Mouse (Mus musculus) forebrain, embryonic 10.5 days (tissue): Measurements from ENCODE around the gene Lipi. TPM values are rescaled to one million over a fixed set of nuclear protein-coding genes. Genes with fewer than 3 reads are reported as not detected.

Source experiments
- DNase-seq: peaks from one replicate; pipeline ENCODE4 v3.0.0-alpha.2; 2017; ENCODE audit warnings: low spot score; ENCODE audit errors: extremely low spot score
- H3K27ac ChIP-seq: fragments of 300-500 bp; sonication (generic); 2 replicates; pipeline ENCODE4 v1.5.1; 2016; ENCODE audit warnings: mild to moderate bottlenecking
- H3K27me3 ChIP-seq: fragments of 300-500 bp; sonication (generic); 2 replicates; pipeline ENCODE4 v1.6.1; 2016; ENCODE audit warnings: mild to moderate bottlenecking; ENCODE audit not compliant: poor library complexity, severe bottlenecking
- H3K36me3 ChIP-seq: fragments of 300-500 bp; sonication (generic); replicated peaks from 2 replicates; pipeline ENCODE4 v1.6.1; 2016; ENCODE audit warnings: mild to moderate bottlenecking, moderate library complexity
- H3K4me1 ChIP-seq: fragments of 300-500 bp; sonication (generic); 2 replicates; pipeline ENCODE4 v1.6.1; 2016
- H3K4me3 ChIP-seq: fragments of 300-500 bp; sonication (generic); 2 replicates; pipeline ENCODE4 v1.5.1; 2016; ENCODE audit warnings: mild to moderate bottlenecking, moderate library complexity
- H3K9me3 ChIP-seq: fragments of 300-500 bp; sonication (generic); 2 replicates; pipeline ENCODE4 v1.6.1; 2016; ENCODE audit warnings: mild to moderate bottlenecking, moderate library complexity
- WGBS: fragments of 180-500 bp; shearing (Covaris S2); methylation state at CpG from one replicate; pipeline ENCODE4 v1.1.7; 2016; 5-methylcytosine and 5-hydroxymethylcytosine counted together
- polyA plus RNA-seq: library from polyadenylated mRNA; unstranded; fragments of >200 nt; fragmentation: Nextera tagmentation; extraction: Ambion mirVana; gene quantifications from 2 replicates; pipeline ENCODE4 v1.2.1, GENCODE M21; 2016

Gene Lipi
- polyA plus RNA-seq, result not detected in 2 replicates

DNA sequence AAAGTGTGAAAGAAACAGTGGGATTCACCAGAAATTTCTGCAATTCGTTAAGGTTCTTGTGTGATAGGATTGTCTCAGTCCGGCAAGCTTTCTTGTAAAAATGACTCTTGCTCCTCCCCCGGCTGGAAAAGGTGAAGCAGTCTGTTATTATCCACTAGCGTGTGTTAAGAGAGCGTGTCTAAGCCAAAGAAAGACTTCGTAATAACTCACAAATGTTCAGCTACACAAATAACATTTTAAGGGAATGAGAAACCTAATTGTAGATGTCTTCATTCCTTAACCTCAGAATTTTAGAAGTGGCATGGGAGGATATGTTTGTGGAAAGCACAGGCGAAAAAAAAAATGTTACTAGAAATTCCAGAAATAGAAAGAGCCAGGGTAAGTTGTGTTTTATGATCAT lies at the start of gene Lipi:
TSS of gene Lipi (minus strand) at position 101 of the 400 bp plus-strand sequence.
- no peaks in the 10 kb centered on the region for H3K9me3 ChIP-seq
- H3K27me3 ChIP-seq, result no peaks in the 10 kb centered on the region
- 82% methylated on average over 7 of the region's 7 CpGs for WGBS
- no peaks in the 10 kb centered on the region for H3K36me3 ChIP-seq
- H3K27ac ChIP-seq, result no peak within 1 kb of the TSS
- DNase-seq, result no peak
- H3K4me3 ChIP-seq, result no peak within 1 kb of the TSS
- no peaks in the 10 kb centered on the region for H3K4me1 ChIP-seq

DNA sequence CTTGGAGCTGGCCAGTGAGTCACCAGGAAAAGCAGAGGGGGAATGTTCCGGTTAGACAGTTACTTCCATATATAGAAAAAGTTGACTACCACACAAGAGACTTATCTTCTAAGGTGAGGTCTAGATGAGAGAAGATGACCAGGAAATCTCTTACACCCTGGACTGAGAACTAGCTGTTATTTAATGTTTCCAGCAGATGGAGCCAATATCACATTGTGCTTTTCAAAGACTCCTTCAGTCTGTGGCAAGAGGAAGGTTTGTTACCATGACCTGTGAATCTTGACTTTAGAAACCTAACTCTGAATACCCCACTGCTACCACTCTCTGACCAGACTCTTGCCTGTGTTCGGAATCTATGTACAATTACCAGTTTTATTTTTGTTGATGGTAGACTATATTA lies 42.0 kb upstream of the Lipi start:
- H3K9me3 ChIP-seq, result no peaks in the 10 kb centered on the region
- H3K27ac ChIP-seq, result no peak overlapping the region
- no peaks in the 10 kb centered on the region for H3K27me3 ChIP-seq
- no peak overlapping the region for H3K4me3 ChIP-seq
- WGBS, result 91% methylated on average over 2 of the region's 2 CpGs
- H3K4me1 ChIP-seq, result no peaks in the 10 kb centered on the region
- H3K36me3 ChIP-seq, result no peaks in the 10 kb centered on the region
- DNase-seq, result no peak

DNA sequence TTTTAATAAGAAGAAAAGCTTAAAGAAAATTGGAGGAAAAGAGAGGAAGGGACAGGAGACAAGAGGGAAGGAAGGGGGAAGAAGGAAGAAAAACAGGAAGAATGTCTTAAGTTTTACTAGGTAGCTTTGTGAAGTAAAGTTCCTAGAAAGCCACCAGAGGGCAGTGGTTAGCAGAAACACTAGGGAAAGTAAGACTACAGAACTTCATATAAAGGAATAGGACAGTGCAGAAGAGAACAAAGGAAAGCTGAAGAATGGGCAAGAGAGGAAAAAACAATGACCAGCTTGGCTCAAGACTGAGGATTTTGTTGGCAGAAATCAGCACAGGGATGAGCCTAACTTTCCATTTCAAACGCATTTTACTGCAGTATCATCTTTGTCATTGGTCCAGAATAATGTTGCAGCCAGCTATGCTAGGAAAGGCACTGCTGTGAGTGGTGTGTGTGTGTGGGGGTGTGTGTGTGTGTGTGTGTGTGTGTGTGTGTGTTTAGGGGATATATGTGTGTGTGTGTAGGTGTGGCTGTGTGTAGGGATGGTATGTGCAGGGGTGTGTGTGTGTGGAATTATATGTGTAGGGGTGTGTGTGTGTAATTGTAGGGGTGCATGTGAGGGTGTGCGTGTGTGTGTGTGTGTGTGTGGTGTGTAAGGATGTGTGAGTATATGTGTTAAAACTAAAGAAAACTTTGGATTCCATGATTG lies 31.9 kb upstream of the Lipi start:
- no peak for DNase-seq
- 84% methylated on average over 2 of the region's 2 CpGs for WGBS

DNA sequence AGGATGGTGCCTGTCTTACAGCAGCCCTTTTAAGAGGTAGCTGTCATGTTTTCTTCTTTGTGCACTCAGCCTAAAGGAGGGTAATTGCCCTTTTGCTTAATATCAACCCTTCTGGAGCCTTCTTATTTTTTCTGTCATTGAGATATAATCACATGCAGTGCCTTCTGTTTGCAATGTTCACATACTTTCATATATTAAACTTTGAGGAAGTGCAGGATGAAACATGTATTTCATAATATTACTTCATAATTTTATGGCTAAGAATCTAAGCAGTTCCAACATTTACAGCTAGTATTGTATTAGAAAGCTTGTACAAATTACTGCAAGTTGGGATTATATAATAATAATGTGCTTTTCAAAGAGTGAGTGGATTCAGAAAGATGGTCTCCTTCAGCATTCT lies 26.7 kb upstream of the Lipi start:
- H3K9me3 ChIP-seq, result no peaks in the 10 kb centered on the region
- no peak overlapping the region for H3K4me3 ChIP-seq
- DNase-seq, result no peak
- peaks cover 5% of the 10 kb centered on the region; the same call in 1 of the 2 replicates for H3K27me3 ChIP-seq
- peaks cover 10% of the 10 kb centered on the region for H3K4me1 ChIP-seq
- no peak overlapping the region for H3K27ac ChIP-seq
- no peaks in the 10 kb centered on the region for H3K36me3 ChIP-seq

More for the DNA sequence above, 31.9 kb upstream of the Lipi start:
- Histone ChIP-seq H3K4me3 (no peak overlapping the region), H3K36me3 (no peaks in the 10 kb centered on the region), H3K9me3 (no peaks in the 10 kb centered on the region), H3K4me1 (peaks cover 10% of the 10 kb centered on the region), H3K27ac (no peak overlapping the region), H3K27me3 (peaks cover 5% of the 10 kb centered on the region; the same call in 1 of the 2 replicates)

DNA sequence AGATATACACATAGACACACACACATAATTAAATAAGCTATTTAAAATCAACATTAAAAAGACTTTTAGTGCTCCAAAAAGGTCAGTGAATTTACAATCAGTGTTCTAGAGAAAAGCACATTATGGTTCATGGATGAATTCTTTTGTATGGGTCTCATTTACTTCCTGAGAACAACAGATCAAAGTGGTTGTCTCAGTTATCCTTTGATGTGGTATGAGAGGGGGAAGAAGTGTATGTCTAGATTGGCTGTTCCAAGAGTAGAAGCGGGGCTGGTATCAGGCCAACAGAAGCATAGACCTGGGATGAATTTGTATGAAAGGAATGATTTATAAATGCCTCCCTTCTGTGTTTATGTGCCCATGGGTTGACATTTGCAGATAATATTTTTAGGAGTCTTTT lies 20.6 kb upstream of the Lipi start:
- DNase-seq, result no peak
- Histone ChIP-seq H3K27ac (no peak overlapping the region), H3K27me3 (no peaks in the 10 kb centered on the region), H3K4me1 (0 out of 2 replicates have a peak, but pooled peaks cover 5% of the 10 kb centered on the region), H3K36me3 (no peaks in the 10 kb centered on the region), H3K9me3 (peaks cover 6% of the 10 kb centered on the region), H3K4me3 (no peak overlapping the region)
- WGBS, result 77% methylated on average over 1 of the region's 1 CpGs

DNA sequence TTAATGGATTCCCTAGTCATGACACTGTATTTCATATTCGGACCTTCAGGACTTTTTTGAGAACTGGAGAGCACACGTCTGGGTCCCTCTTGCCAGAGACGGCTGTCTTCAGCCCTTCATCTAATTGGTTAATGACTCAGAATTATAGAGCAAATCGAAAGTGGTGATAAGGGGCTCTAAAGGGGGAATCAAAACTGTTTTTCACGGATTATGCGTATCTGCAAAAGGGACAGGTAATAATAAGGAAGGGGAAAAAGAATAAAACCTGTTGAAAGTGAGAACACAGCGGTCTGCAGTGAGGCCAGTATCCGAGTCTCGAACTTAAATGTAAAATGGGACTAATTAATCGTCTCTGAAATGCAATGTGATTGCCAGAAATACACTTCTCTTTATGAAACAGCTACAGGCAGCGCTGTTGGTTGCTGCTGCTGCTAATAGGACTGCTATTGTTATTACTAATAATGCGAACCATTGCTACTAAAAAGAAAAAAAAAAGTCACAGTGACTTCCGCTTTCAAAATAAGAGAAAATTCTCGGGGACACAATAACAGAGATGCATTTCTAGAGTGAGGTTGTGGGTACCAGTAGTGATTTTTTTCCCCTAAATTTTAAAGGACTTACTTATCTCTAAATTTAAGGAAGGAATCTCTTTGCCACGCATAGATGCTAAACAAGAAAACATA lies 7.8 kb upstream of the Lipi start:
- Histone ChIP-seq H3K36me3 (no peaks in the 10 kb centered on the region), H3K9me3 (no peaks in the 10 kb centered on the region), H3K27ac (no peak overlapping the region), H3K4me3 (peak overlapping the region; percentile 78), H3K4me1 (peaks cover 12% of the 10 kb centered on the region), H3K27me3 (peaks cover 14% of the 10 kb centered on the region)
- 12% methylated on average over 15 of the region's 15 CpGs for WGBS
- no peak for DNase-seq

DNA sequence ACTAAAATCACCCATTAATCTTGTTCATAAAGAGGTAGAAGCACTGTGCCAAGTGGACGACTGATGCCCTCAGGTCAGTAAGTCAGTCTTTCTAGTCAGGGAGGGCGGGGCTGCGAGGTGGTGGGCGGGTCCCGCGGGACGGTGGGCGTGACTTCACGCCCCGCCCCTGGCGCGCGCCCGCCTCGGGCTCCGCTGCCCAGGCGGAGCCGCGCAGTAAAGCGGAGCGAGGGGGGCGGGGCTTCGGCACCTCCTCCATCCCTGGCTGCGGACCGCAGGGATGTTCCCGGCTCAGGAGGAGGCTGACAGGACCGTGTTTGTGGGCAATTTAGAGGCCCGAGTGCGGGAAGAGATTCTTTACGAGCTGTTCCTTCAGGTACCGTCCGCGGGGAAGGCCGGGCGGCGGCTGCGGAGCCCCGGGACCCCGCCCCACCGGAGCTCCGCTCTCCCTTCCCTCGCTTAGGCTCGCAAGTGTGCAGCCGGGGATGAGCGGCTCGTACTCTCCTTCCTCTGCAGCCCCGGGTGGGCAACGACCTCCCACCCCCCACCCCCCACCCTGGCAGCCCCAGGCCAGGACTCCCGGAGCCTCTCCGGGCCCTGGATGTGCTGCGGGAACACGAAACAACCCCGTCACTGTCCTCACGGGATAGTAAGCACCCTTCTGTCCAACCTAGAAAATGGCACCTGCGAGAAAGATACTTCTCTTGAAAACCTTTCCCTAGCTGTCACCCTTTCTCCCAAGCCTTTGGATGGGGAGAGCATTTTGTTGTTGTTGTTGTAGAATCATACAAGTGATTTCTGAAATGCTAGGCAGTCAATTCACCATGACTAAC lies 7.0 kb upstream of the Lipi start, which contains the start of gene Rbm11:
TSS of gene Rbm11 (plus strand) at position 174 of the 830 bp plus-strand sequence.
- peak within 1 kb of the TSS; percentile 75 for H3K27ac ChIP-seq
- under 1% methylated on average over 53 of the region's 55 CpGs for WGBS
- peaks cover 12% of the 10 kb centered on the region for H3K4me1 ChIP-seq
- H3K27me3 ChIP-seq, result peaks cover 14% of the 10 kb centered on the region
- H3K9me3 ChIP-seq, result no peaks in the 10 kb centered on the region
- no peaks in the 10 kb centered on the region for H3K36me3 ChIP-seq
- H3K4me3 ChIP-seq, result peak within 1 kb of the TSS; percentile 78
- peak; percentile 73 for DNase-seq

DNA sequence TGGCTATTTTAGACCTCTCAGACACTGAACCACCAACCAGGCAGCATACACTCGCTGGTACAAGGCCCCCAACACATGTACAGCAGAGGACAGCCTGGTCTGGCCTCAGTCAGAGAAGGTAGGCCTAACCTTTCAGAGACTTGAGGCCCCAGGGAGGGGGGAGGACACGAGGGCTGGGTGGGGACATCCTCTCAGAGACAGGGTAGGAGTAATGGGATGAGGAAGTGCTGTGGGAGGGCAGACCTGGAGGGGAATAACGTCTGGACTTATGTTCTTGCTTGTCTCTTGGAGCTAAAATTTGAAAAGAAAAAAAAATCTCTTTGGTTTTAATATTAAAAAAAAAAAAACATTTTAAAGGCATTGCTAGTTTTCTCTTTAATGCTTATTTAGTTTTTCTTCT lies 605 bp upstream of the Lipi start:
- 45% methylated on average over 3 of the region's 3 CpGs for WGBS
- Histone ChIP-seq H3K4me1 (no peaks in the 10 kb centered on the region), H3K27ac (no peak overlapping the region), H3K36me3 (no peaks in the 10 kb centered on the region), H3K27me3 (no peaks in the 10 kb centered on the region), H3K4me3 (no peak overlapping the region), H3K9me3 (no peaks in the 10 kb centered on the region)
- no peak for DNase-seq

DNA sequence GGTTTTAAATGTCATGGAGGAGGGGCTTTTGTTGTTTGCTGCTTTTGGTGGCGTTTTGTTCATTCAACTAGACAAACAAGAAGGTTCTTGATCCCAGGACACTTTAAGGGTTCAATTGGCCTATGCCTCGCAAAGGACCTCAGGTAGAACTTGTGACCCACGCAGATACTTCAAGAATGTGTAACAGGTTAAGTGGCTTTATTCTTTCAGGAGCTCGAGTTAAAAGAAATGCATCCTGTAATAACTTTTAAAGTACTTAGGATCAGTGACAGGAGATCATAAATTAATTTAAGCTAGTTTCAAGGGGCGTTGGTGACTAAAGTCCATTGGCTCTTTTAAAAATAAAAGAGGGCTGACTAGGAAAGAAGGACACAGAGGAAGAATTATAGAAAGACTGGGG lies 3.6 kb downstream of the Lipi start:
- Histone ChIP-seq H3K27me3 (no peaks in the 10 kb centered on the region), H3K4me1 (no peaks in the 10 kb centered on the region), H3K9me3 (no peaks in the 10 kb centered on the region), H3K27ac (no peak overlapping the region), H3K4me3 (no peak overlapping the region), H3K36me3 (no peaks in the 10 kb centered on the region)
- 84% methylated on average over 5 of the region's 5 CpGs for WGBS
- DNase-seq, result no peak

DNA sequence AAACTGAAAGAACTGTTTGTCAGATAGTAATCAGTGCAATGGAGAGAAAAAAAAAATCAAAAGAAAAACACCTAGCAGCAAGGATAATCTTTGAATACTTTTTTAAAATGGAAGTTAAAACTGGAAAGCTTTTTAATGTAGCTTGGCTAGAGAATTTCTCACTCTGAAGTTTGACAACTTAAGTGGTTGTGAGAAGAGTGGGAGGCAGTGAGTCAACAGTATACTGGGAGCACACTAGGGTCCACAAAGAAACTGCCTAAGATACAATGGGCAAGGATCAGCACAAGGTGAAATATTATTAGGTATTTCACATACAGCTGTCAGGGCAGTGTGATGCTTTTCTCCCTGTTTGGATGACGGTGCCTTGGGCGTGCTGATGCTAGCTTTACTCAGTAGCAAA lies 23.0 kb downstream of the Lipi start:
- no peaks in the 10 kb centered on the region for H3K4me1 ChIP-seq
- no peak overlapping the region for H3K27ac ChIP-seq
- WGBS, result 100% methylated on average over 2 of the region's 2 CpGs
- no peak overlapping the region for H3K4me3 ChIP-seq
- H3K9me3 ChIP-seq, result no peaks in the 10 kb centered on the region
- no peak for DNase-seq
- H3K27me3 ChIP-seq, result no peaks in the 10 kb centered on the region
- H3K36me3 ChIP-seq, result no peaks in the 10 kb centered on the region

DNA sequence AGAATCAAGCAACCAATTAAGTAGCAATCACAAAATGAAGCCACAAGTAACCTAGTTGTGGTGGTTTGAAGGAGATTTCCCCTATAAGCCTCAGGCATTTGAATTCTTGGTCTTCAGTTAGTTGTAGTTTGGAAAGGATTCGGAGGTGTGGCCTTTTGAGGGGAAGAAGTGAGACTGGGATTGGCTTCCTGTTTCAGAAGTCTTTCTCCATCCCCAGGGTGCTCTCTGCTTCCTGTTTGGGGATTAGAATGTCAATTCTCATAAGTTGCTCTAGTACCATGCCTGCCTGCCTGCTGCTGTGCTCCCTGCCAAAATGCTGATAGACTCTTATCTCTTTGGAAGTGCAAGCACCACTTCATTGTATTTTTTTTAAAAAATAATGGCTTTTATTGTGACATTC lies 40.6 kb downstream of the Lipi start:
- H3K27me3 ChIP-seq, result no peaks in the 10 kb centered on the region
- 74% methylated on average over 1 of the region's 1 CpGs for WGBS
- no peaks in the 10 kb centered on the region for H3K36me3 ChIP-seq
- H3K4me1 ChIP-seq, result no peaks in the 10 kb centered on the region
- H3K9me3 ChIP-seq, result no peaks in the 10 kb centered on the region
- no peak overlapping the region for H3K4me3 ChIP-seq
- H3K27ac ChIP-seq, result no peak overlapping the region
- DNase-seq, result no peak

DNA sequence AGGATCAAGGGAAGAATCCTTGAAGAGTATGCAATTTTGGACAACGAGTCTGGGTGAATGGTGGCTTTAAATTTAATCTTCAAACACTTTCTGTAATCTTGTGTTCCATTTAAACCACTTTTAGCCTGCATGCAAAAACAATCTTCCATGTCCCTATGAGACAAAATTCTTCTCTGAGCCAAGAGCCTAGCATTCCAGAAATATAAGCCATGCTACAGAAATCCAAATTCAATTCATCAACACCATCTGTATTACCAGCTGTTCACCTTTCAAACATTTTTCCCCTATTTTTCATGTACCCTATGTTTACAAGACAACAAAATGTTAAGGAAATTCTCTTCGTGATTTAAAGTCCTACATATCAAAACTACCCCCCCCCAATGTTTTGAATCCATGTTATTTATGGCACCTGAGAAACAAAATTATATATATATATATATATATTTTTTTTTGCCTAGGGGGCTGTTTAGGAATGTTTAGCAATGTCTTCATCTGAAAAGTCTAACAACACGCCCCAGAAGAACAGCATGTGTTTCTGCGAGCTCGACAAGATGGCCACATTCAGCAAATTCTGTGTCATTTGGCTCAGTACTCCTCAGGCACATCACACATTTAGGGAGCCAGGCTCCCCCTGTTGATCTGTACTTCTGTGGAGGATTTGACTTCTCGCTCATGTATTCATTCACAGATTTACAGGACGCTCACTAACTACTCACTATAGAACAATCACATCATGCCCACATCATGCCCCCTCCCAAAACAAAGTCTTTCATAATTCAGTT lies 47.9 kb downstream of the Lipi start:
- H3K27me3 ChIP-seq, result no peaks in the 10 kb centered on the region
- H3K4me1 ChIP-seq, result no peaks in the 10 kb centered on the region
- DNase-seq, result no peak
- no peaks in the 10 kb centered on the region for H3K36me3 ChIP-seq
- 90% methylated on average over 7 of the region's 7 CpGs for WGBS
- no peaks in the 10 kb centered on the region for H3K9me3 ChIP-seq
- H3K27ac ChIP-seq, result no peak overlapping the region
- no peak overlapping the region for H3K4me3 ChIP-seq
